In the genomic region with DNA sequence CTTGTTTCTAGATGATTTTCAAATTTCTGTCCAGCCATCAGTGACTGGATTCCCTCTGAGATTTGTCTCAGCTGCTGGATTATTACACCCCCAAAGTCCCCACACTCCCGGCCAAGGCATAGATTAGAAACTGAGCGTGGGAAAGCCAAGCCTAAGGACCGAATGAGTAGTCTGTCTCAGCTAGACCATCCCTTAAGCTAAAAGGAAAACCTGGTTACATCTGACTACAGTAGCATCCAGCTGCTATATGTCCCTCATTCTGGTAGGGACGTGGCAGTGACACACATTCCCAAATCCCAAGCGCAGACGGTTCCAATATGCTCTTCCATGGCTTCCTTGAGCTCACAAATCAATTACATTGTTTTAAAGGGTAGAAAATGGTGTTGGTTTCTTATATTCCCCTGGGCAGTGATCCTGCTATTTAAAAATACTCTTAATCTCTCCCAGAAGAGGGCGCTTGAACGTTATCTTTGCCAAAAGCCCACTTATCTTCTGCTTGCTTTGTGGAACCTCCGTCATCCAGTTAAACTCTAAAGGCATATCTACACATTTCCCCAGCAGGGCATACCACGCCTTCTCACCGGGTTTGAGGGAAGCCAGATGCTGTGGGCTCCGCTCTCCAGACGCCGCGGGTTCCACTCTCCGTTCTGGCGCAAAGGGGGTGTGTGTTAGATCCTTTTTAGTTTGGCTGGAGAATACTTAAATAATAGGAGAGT, we compare ENCODE assay signal across 8 mouse cellular contexts. TPM values are rescaled to one million over a fixed set of nuclear protein-coding genes. Genes with fewer than 3 reads are reported as not detected.
A peak's percentile ranks its signal among the peaks of the same experiment; 100 is the strongest.
DNase-seq lines count a peak whose midpoint lies in the region; ATAC-seq and TF ChIP-seq lines count a peak whose summit lies in the region.

No protein-coding gene starts in this region.

- no peaks in the 10 kb centered on the region for H3K36me3 ChIP-seq in forebrain, embryonic 11.5 days (ENCODE audit: control insufficient read depth, insufficient read depth, low read length)
- H3K36me3 ChIP-seq in forebrain, embryonic 13.5 days (ENCODE audit: poor library complexity, severe bottlenecking): no peaks in the 10 kb centered on the region
- no peaks in the 10 kb centered on the region for H3K36me3 ChIP-seq in intestine, embryonic 16.5 days (ENCODE audit: control insufficient read depth, insufficient read depth, low read length)
- H3K36me3 ChIP-seq in midbrain, embryonic 12.5 days: no peaks in the 10 kb centered on the region

- 0 out of 2 replicates have a peak overlapping the region, but pooled peaks have one; percentile 15 for H3K4me2 ChIP-seq in forebrain, embryonic 11.5 days (ENCODE audit: low read depth, low read length, severe bottlenecking)
- H3K4me2 ChIP-seq in forebrain, embryonic 13.5 days: no peak overlapping the region
- peak overlapping the region; percentile 17; the same call in 1 of the 2 replicates for H3K4me2 ChIP-seq in intestine, embryonic 16.5 days (ENCODE audit: low read depth, low read length)
- peak overlapping the region; percentile 15; the same call in 1 of the 2 replicates for H3K4me2 ChIP-seq in midbrain, embryonic 12.5 days (replicated peaks)

- TF ChIP-seq CTCF in cerebellum, adult 2 months (IDR thresholded peaks at IDR 0.05; ENCODE audit: borderline replicate concordance, insufficient read depth, low read depth, low read length): no peak

- no peaks in the 10 kb centered on the region for H3K27me3 ChIP-seq in forebrain, embryonic 11.5 days (ENCODE audit: control insufficient read depth, insufficient read depth, low read length)
- no peaks in the 10 kb centered on the region; the same call in 1 of the 2 replicates for H3K27me3 ChIP-seq in forebrain, embryonic 13.5 days
- no peaks in the 10 kb centered on the region for H3K27me3 ChIP-seq in intestine, embryonic 16.5 days (replicated peaks; ENCODE audit: control insufficient read depth, insufficient read depth, low read length)
- peaks cover 10% of the 10 kb centered on the region for H3K27me3 ChIP-seq in midbrain, embryonic 12.5 days
- H3K27me3 ChIP-seq in cerebellum, adult 2 months (ENCODE audit: control insufficient read depth, insufficient read depth, low read length): no peaks in the 10 kb centered on the region

- H3K4me1 ChIP-seq in forebrain, embryonic 11.5 days (replicated peaks; ENCODE audit: control insufficient read depth, insufficient read depth, low read length): 0 out of 2 replicates have a peak, but pooled peaks cover 2% of the 10 kb centered on the region
- peaks cover 16% of the 10 kb centered on the region for H3K4me1 ChIP-seq in forebrain, embryonic 13.5 days
- peaks cover 6% of the 10 kb centered on the region for H3K4me1 ChIP-seq in intestine, embryonic 16.5 days (ENCODE audit: control insufficient read depth, insufficient read depth, low read length)
- peaks cover 10% of the 10 kb centered on the region; the same call in 1 of the 2 replicates for H3K4me1 ChIP-seq in midbrain, embryonic 12.5 days
- no peaks in the 10 kb centered on the region; the same call in 1 of the 2 replicates for H3K4me1 ChIP-seq in cerebellum, adult 2 months (ENCODE audit: control insufficient read depth, insufficient read depth, low read length)

- DNase-seq in forebrain, embryonic 11.5 days (ENCODE audit: low spot score): no peak
- peak; percentile 39 for DNase-seq in NIH3T3 (ENCODE audit: low read depth)
- peak; percentile 44 to 53 for DNase-seq in heart, adult 18-20 months
- no peak for DNase-seq in urinary bladder, postnatal 4 days (ENCODE audit: low spot score in 2 of 2)
- DNase-seq in cerebellum, adult 2 months: no peak

- 46% methylated on average over 17 of the region's 17 CpGs for WGBS in forebrain, embryonic 11.5 days
- WGBS in forebrain, embryonic 13.5 days: 52% methylated on average over 17 of the region's 17 CpGs
- 29% methylated on average over 17 of the region's 17 CpGs for WGBS in intestine, embryonic 16.5 days
- 49% methylated on average over 17 of the region's 17 CpGs for WGBS in midbrain, embryonic 12.5 days
- 37% methylated on average over 17 of the region's 17 CpGs for WGBS in cerebellum, adult 2 months

- no peak for TF ChIP-seq POLR2A in cerebellum, adult 2 months (IDR thresholded peaks at IDR 0.05; ENCODE audit: borderline replicate concordance, insufficient read depth, low read length)

- no peak overlapping the region for H3K4me3 ChIP-seq in forebrain, embryonic 11.5 days (ENCODE audit: low read depth, low read length)
- no peak overlapping the region for H3K4me3 ChIP-seq in forebrain, embryonic 13.5 days
- no peak overlapping the region for H3K4me3 ChIP-seq in intestine, embryonic 16.5 days (ENCODE audit: low read length)
- H3K4me3 ChIP-seq in midbrain, embryonic 12.5 days: no peak overlapping the region
- H3K4me3 ChIP-seq in cerebellum, adult 2 months (replicated peaks; ENCODE audit: insufficient read depth, low read depth, low read length): no peak overlapping the region

- H3K27ac ChIP-seq in forebrain, embryonic 11.5 days (ENCODE audit: low read depth, low read length): no peak overlapping the region
- no peak overlapping the region for H3K27ac ChIP-seq in forebrain, embryonic 13.5 days
- no peak overlapping the region for H3K27ac ChIP-seq in intestine, embryonic 16.5 days (ENCODE audit: low read length)
- no peak overlapping the region for H3K27ac ChIP-seq in midbrain, embryonic 12.5 days (replicated peaks)
- H3K27ac ChIP-seq in cerebellum, adult 2 months (ENCODE audit: insufficient read depth, low read length): no peak overlapping the region

- no peaks in the 10 kb centered on the region for H3K9me3 ChIP-seq in forebrain, embryonic 11.5 days (ENCODE audit: control insufficient read depth, low read length)
- H3K9me3 ChIP-seq in forebrain, embryonic 13.5 days (replicated peaks): no peaks in the 10 kb centered on the region
- no peaks in the 10 kb centered on the region for H3K9me3 ChIP-seq in intestine, embryonic 16.5 days (ENCODE audit: control insufficient read depth, low read length)
- H3K9me3 ChIP-seq in midbrain, embryonic 12.5 days: no peaks in the 10 kb centered on the region

- ATAC-seq in forebrain, embryonic 11.5 days (replicated peaks; ENCODE audit: low FRiP score): no peak
- no peak; the same call in 1 of the 2 replicates for ATAC-seq in forebrain, embryonic 13.5 days
- peak; percentile 60 for ATAC-seq in intestine, embryonic 16.5 days
- no peak for ATAC-seq in midbrain, embryonic 12.5 days (ENCODE audit: low FRiP score, low read depth)

- no peak overlapping the region for H3K9ac ChIP-seq in forebrain, embryonic 11.5 days (ENCODE audit: low read length)
- no peak overlapping the region for H3K9ac ChIP-seq in forebrain, embryonic 13.5 days
- H3K9ac ChIP-seq in intestine, embryonic 16.5 days (ENCODE audit: low read depth, low read length): no peak overlapping the region
- H3K9ac ChIP-seq in midbrain, embryonic 12.5 days (replicated peaks): no peak overlapping the region

RNA-seq across cellular contexts. Expression of a gene that starts 46.0 kb away (rescaled TPM):
- not detected in 2 replicates for polyA plus RNA-seq in forebrain, embryonic 11.5 days (2014; fragmentation: Nextera tagmentation; extraction: Ambion mirVana)
- polyA plus RNA-seq in forebrain, embryonic 13.5 days (2015; fragmentation: Nextera tagmentation; extraction: Ambion mirVana): 0.10 and 0.24 TPM in 2 replicates
- total RNA-seq in heart, adult 18-20 months (2021): not detected
- polyA plus RNA-seq in intestine, embryonic 16.5 days (2015; fragmentation: Nextera tagmentation; extraction: Ambion mirVana): not detected in 2 replicates
- polyA plus RNA-seq in midbrain, embryonic 12.5 days (2016; fragmentation: Nextera tagmentation; extraction: Ambion mirVana): not detected in 2 replicates
- polyA plus RNA-seq in cerebellum, adult 2 months (2012; rRNA removed): not detected in 2 replicates

Comparison
In these comparisons a context has a peak if more than half of its experiments do, and no peak if none do; other contexts are left out.
1. DNase-seq: peak in NIH3T3 (single experiment) and heart, adult 18-20 months (2 of 2); none in forebrain, embryonic 11.5 days (single experiment), urinary bladder, postnatal 4 days (0 of 2) and cerebellum, adult 2 months (0 of 2).